Mouse (Mus musculus): Measurements from ENCODE around the gene Olfr638. TPM values are rescaled to one million over a fixed set of nuclear protein-coding genes. Genes with fewer than 3 reads are reported as not detected.
"Not testable (repeated sequence)": the region's sequence is repeated elsewhere in the genome, so short reads cannot be mapped to it uniquely, and the experiment has no call there.

Gene Olfr638
- total RNA-seq (2021): not detected
- long read RNA-seq, experiment 1: 0 reads
- long read RNA-seq, experiment 2: 0 reads

DNA sequence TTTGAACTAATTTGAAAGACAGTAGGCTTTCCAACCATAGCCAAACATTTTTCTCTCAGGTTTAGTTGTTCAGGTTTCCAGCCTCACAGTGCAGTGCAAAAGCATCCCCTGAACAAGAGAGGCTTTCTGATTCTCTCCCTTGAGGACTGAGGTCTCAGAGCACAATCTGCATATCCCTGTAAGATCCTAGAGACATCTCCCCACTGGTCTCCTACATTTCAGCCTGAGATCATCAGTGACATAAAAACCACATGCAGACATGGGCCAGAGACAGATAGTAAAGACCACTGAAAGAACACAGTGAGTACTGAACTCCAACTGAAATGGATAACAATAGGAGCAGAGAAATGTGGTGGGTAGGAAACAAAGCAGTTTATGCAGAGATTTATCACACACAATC lies at the start of gene Olfr638:
TSS of gene Olfr638 (plus strand) at position 301 of the 400 bp plus-strand sequence.
- no peak for DNase-seq

DNA sequence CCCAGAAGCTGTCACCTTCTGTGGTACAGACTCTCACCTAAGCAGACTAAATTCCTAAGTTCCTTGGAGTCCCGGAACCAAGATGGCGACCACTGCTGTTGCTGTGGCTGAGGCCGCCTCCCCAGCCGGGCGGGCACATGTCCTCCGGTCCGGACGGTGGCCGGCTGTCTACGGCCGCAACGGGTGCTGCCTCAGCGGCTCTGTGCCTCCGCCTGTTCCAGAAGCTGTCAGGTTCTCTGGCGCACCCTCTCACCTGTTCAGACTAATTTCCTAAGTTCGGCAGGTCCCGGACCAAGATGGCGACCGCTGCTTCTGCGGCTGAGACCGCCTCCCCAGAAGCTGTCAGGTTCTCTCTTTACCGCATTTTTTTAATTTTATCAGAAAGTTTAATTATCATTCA lies 31.7 kb upstream of the Olfr638 start:
- not testable (repeated sequence) for DNase-seq

DNA sequence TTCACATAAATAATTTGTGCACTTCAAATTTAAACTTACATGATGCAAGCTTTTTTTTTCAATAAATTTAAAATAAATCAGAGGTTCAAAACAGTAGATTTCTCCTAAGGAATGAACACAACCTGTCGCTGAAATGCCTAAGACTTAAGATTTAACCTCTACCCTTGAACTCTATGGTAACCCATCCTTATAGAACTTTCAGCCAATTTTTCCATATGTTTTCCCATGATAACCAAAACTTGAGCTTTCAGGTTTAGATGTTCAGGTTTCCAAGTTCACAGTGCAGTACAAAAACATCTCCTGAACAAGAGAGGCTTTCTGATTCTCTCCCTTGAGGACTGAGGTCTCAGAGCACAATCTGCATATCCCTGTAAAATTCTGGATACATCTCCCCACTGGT lies 27.7 kb upstream of the Olfr638 start, which contains the start of gene Olfr635:
TSS of gene Olfr635 (plus strand) at position 301 of the 400 bp plus-strand sequence.
- DNase-seq: no peak

DNA sequence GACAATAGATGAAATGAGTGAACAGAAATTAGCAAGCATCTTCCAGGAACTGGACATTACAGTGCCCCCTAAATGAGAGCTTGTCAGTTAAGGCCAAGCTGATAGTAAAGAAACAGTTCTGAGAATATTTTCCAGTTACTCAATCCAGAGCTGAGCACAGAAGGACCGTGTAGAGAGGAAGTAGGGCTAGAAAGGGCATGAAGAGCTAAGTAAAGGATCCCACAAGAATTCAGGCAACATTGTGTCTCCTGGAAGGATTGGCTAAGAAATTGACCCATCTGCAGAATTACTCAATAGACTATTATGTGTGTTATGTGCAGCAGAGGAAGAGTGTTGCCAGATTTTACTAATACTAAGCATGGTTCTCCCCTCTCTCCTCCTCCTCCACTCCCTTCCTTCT lies 26.8 kb upstream of the Olfr638 start:
- no peak for DNase-seq

DNA sequence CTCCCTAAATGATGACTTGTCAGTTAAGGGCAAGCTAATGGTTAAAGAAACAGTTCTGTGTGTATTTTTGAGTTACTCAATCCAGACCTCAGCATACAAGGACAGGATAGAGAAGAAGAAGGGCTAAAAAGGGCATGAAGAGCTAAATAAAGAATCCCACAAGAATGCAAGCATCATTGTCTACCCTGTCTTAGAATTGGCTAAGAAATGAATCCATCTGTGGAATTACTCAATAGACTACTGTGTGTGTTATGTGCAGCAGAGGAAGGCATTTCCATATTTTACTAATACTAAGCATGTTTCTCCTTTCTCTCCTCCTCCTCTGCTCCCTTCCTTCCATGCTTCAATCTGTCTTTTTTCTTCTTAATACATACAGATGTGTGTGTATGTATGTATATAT lies 578 bp downstream of the Olfr638 start:
- no peak for DNase-seq

DNA sequence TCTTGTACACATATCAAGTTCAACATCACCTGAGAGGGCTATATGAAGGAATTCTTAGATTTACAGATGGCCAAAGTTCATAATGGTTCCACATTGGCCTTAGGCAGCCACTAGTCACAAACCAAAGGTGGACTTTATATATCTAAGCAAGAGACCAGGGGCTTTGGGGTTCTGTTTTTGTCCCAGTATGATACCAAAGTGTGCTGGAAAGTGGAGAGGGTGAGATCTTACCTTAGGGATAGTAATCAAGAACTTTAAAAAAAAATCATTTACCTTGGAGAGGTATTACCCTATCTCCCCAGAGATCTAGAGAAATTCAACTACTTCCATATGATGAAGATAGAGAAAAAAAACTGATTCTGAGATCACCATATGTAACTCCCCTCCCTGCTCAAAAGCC lies 18.7 kb downstream of the Olfr638 start, which contains the start of gene Olfr639:
TSS of gene Olfr639 (minus strand) at position 101 of the 400 bp plus-strand sequence.
- no peak for DNase-seq

DNA sequence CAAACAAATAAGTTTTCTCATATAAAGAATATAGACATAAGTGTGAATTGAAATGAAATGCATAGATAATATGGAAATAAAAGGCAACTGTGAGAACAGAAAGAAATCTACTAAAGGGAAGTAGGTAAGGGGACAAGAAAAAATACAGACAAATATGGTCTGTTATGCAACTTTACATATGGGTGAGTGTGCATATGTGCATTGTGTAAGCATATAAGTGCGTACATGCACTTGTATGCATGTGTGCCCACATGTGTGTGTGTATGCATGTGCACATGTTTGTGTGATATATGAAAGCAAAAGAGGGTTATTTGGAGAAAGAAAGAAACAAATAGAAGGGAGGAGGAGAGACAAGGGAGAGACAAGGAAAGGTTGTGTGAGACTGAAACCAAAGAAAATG lies 20.4 kb downstream of the Olfr638 start:
- DNase-seq: no peak

DNA sequence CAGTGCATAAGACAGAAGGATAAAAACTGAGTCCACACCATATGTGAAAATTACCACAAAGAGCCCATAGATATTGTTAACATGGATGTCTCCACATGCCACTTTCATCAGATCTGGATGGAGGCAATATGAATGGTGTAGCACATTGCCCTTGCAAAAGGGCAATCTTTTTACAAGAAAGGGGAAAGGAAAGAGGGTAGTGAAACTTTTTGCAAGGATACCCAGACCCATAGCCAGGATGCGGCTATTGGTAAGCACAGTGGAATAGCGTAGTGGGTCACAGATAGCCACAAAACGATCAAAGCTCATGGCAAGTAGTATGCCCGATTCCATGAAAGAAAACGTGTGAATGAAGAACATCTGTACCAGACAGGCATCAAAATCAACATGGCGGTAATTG lies 23.1 kb downstream of the Olfr638 start:
- DNase-seq: no peak

DNA sequence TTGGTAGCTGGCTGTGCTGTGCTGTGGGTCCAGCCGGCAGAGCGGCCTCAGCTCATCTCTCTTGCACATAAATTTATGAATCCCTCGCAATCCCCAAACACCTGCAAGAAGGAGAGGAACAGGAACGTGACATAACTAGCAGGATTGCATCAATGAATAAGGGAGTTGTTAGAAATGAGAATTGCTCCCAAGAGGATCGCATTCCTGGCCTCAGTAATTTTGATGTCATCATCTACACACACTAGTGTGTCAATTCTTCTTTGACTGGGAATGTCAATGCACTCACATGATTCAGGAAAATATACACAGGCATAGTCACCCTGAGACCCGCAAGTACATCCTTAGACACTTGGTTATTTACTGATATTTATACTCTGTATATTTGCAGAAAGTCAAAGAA lies 26.9 kb downstream of the Olfr638 start, which contains the start of gene Olfr640:
TSS of gene Olfr640 (minus strand) at position 101 of the 400 bp plus-strand sequence.
- DNase-seq: no peak

DNA sequence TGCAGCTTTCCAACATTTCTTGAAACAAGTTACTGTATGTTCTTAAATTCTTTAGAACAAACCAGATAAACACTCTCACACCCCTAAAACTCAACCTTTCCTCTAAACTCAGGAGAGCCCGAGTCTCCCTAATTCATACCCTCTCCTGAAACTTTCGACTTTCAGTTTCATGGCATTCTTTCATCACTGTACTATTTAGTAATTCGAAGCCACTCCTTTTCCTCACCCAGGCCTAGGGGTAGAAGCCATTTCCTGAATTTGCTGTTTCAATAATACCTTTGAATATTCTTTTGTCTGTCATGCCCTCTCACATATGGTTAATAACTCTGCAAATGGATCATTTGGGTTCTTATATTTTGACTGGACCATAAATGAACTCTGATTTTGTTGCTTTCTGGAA lies 28.4 kb downstream of the Olfr638 start:
- DNase-seq: no peak

DNA sequence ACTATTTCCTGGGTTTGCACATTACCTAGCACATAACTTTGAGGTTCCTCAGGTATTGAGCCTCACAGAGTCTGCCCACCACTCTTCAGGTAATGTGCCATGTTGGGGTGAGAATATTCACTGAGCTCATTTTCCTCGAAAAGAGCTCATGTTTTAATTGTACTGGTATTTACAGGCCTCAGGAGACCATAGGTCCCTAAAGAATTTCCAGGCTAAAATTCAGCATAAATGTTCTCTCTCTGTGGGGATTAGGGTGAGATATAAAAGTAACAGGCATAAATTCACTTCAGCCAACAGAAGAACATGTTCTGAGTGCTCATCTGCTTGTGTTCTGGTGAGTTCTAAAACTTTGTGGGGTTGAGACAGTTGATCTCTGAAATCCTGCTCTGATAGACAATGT lies 36.6 kb downstream of the Olfr638 start, which contains the start of gene Olfr641:
TSS of gene Olfr641 (plus strand) at position 301 of the 400 bp plus-strand sequence.
- no peak for DNase-seq

DNA sequence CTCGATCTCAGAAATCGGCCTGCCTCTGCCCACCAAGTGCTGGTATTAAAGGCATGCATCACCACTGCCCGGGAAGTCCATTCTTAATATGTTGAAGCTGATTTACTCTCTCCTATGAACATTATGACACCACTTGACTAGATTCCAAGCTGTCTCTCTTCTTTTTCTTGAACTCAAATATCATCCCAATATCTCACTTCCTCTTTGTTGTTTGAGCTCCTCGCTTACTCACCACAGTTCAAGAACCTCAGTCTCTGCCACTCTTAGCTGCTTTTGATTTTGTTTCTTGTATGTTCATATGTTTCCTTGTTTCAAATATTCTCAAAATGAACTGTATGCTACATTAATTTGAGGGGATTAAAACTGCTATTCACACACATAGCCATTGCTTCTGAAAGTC lies 52.2 kb downstream of the Olfr638 start:
- DNase-seq: no peak

DNA sequence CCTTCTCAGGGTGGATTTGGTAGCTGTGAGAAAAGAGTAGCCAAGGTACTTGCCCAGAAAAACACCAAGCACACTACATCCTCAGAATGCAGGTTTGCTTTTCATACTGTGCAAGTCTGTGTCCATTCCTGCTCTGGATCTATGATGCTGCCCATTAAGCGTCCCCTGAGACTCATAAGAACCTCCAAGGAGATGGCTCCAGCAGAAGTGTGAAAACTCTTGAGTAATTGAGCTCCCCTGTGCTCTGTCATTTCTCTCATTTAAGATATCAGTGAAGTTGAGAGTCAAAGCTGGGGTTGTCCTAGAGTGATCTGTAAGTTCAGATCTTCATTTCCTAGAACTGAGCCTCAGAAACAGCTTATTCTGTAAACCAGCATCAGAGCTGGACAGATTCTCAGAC lies 54.0 kb downstream of the Olfr638 start, which contains the start of gene Olfr642:
TSS of gene Olfr642 (minus strand) at position 101 of the 400 bp plus-strand sequence.
- no peak for DNase-seq

Other genes with a start within 250 kb of the Olfr638 start
- not detected for gene Olfr630, start 241.4 kb upstream of the Olfr638 start, total RNA-seq (2021)
- gene Olfr69, start 227.2 kb upstream of the Olfr638 start, total RNA-seq (2021): not detected
- gene Olfr68, start 219.0 kb upstream of the Olfr638 start, total RNA-seq (2021): not detected
- gene Olfr67, start 206.9 kb upstream of the Olfr638 start, total RNA-seq (2021): not detected
- gene Hbb-bt, start 184.8 kb upstream of the Olfr638 start, total RNA-seq (2021): 100 to 1,000 TPM in 1 of 2 experiments, 10 to 100 TPM in 1; 60.5 to 281 TPM
- 1,000 to 10,000 TPM in 1 of 2 experiments, 100 to 1,000 TPM in 1; 504 to 2,205 TPM for gene Hbb-bs, start 170.7 kb upstream of the Olfr638 start, total RNA-seq (2021)
- gene Hbb-bh2, start 158.2 kb upstream of the Olfr638 start, total RNA-seq (2021): not detected
- not detected for gene Hbb-bh1, start 155.6 kb upstream of the Olfr638 start, total RNA-seq (2021)
- gene Hbb-y, start 145.5 kb upstream of the Olfr638 start, total RNA-seq (2021): not detected
- not detected for gene Olfr66, start 112.5 kb upstream of the Olfr638 start, total RNA-seq (2021)
- not detected for gene Olfr64, start 104.3 kb upstream of the Olfr638 start, total RNA-seq (2021)
- gene Olfr65, start 95.3 kb upstream of the Olfr638 start, total RNA-seq (2021): not detected
- not detected for gene Olfr631, start 69.9 kb upstream of the Olfr638 start, total RNA-seq (2021)
- gene Olfr632, start 64.4 kb upstream of the Olfr638 start, total RNA-seq (2021): not detected
- gene Olfr633, start 54.3 kb upstream of the Olfr638 start, total RNA-seq (2021): not detected
- gene Olfr635, start 27.6 kb upstream of the Olfr638 start, total RNA-seq (2021): not detected
- gene Olfr639, start 18.6 kb downstream of the Olfr638 start, total RNA-seq (2021): not detected
- not detected for gene Olfr640, start 26.8 kb downstream of the Olfr638 start, total RNA-seq (2021)
- gene Olfr641, start 36.7 kb downstream of the Olfr638 start, total RNA-seq (2021): not detected
- gene Olfr642, start 53.9 kb downstream of the Olfr638 start, total RNA-seq (2021): not detected
- gene 4930516K23Rik, start 62.7 kb downstream of the Olfr638 start, total RNA-seq (2021): not detected
- gene Olfr644, start 73.1 kb downstream of the Olfr638 start, total RNA-seq (2021): not detected
- not detected for gene Olfr645, start 86.7 kb downstream of the Olfr638 start, total RNA-seq (2021)
- gene Olfr646, start 106.1 kb downstream of the Olfr638 start, total RNA-seq (2021): not detected
- not detected for gene Ubqln5, start 131.1 kb downstream of the Olfr638 start, total RNA-seq (2021)
- gene Olfr643, start 138.7 kb downstream of the Olfr638 start, total RNA-seq (2021): not detected
- not detected for gene Ubqln3, start 144.5 kb downstream of the Olfr638 start, total RNA-seq (2021)
- not detected for gene Ubqlnl, start 151.8 kb downstream of the Olfr638 start, total RNA-seq (2021)
- gene Olfm5, start 166.1 kb downstream of the Olfr638 start, total RNA-seq (2021): not detected
- gene Olfr648, start 184.6 kb downstream of the Olfr638 start, total RNA-seq (2021): not detected
- not detected for gene Olfr649, start 197.2 kb downstream of the Olfr638 start, total RNA-seq (2021)
- under 1 TPM in 1 of 2 experiments, not detected in 1; 0.11 TPM for gene Trim6, start 220.0 kb downstream of the Olfr638 start, total RNA-seq (2021)
- gene Trim34a, start 245.7 kb downstream of the Olfr638 start, total RNA-seq (2021): 1 to 10 TPM; 1.0 to 1.6 TPM

Data from gastrocnemius, postnatal 25 days (tissue).